Mouse (Mus musculus): ENCODE measurements at regions not wholly inside any gene's neighbourhood (a gene's known extent, or its start where the extent isn't known, plus 50 kb on each side); places are given as distances from the start of the nearest gene placed in this dataset.

GRCm38 (mm10) chr4:97360473-97360872, 177.5 kb upstream of the Gm10192 start:
- TF ChIP-seq CTCF (IDR thresholded peaks at IDR 0.05; ENCODE audit: low read depth), result no peak
- no peak for TF ChIP-seq EP300 (IDR thresholded peaks at IDR 0.05; ENCODE audit: low read depth)
